Mouse (Mus musculus) kidney, postnatal 0 days (tissue): ENCODE results near the gene Rab15. TPM values are rescaled to one million over a fixed set of nuclear protein-coding genes. Genes with fewer than 3 reads are reported as not detected.
A peak's percentile ranks its signal among the peaks of the same experiment; 100 is the strongest.

Source experiments
- ATAC-seq: fragments of 200-750 bp; cut with Nextera tagmentation; replicated peaks from 2 replicates; pipeline ENCODE4 v1.8.0; 2017; ENCODE audit warnings: low read depth, moderate number of reproducible peaks, moderate TSS enrichment, moderate library complexity; ENCODE audit not compliant: low FRiP score
- DNase-seq: peaks from one replicate; pipeline ENCODE4 v3.0.0-alpha.2; 2016; ENCODE audit warnings: low spot score
- H3K27ac ChIP-seq: fragments of 300-500 bp; sonication (generic); 2 replicates; pipeline ENCODE4 v1.5.1; 2014; ENCODE audit warnings: mild to moderate bottlenecking
- H3K27me3 ChIP-seq: fragments of 300-500 bp; sonication (generic); 2 replicates; pipeline ENCODE4 v1.6.1; 2014; ENCODE audit warnings: low read length, mixed read lengths; ENCODE audit not compliant: insufficient read depth
- H3K36me3 ChIP-seq: fragments of 300-500 bp; sonication (generic); 2 replicates; pipeline ENCODE4 v1.6.1; 2014; ENCODE audit warnings: low read length, mixed read lengths; ENCODE audit not compliant: insufficient read depth
- H3K4me1 ChIP-seq: fragments of 300-500 bp; sonication (generic); replicated peaks from 2 replicates; pipeline ENCODE4 v1.6.1; 2014; ENCODE audit warnings: antibody characterized with exemption, low read length, mixed read lengths; ENCODE audit not compliant: insufficient read depth
- H3K4me2 ChIP-seq: fragments of 300-500 bp; sonication (generic); 2 replicates; pipeline ENCODE4 v1.6.1; 2014; ENCODE audit warnings: mild to moderate bottlenecking, low read length, moderate library complexity, mixed read lengths
- H3K4me3 ChIP-seq: fragments of 300-500 bp; sonication (generic); replicated peaks from 2 replicates; pipeline ENCODE4 v1.5.1; 2014; ENCODE audit warnings: low read depth, low read length
- H3K9ac ChIP-seq: fragments of 300-500 bp; sonication (generic); 2 replicates; pipeline ENCODE4 v1.6.1; 2014; ENCODE audit warnings: low read depth, low read length
- H3K9me3 ChIP-seq: fragments of 300-500 bp; sonication (generic); replicated peaks from 2 replicates; pipeline ENCODE4 v1.6.1; 2016; ENCODE audit warnings: low read length, inconsistent platforms, mixed read lengths
- CTCF ChIP-seq: IDR thresholded peaks from 2 replicates; pipeline ENCODE4 v1.5.1; 2016; ENCODE audit warnings: antibody characterized with exemption, low read depth, mild to moderate bottlenecking, moderate library complexity
- WGBS: fragments of 180-500 bp; shearing (Covaris S2); extraction: QIAGEN DNeasy Blood & Tissue Kit; methylation state at CpG from one replicate; pipeline ENCODE4 v1.1.7; 2014; 5-methylcytosine and 5-hydroxymethylcytosine counted together
- polyA plus RNA-seq: library from polyadenylated mRNA; unstranded; fragments of >200 nt; fragmentation: Nextera tagmentation; extraction: Ambion mirVana; gene quantifications from 2 replicates; pipeline ENCODE4 v1.2.1, GENCODE M21; 2015

The Rab15 gene
- polyA plus RNA-seq, 1 experiment from 2014 or later = 12.1 TPM

DNA sequence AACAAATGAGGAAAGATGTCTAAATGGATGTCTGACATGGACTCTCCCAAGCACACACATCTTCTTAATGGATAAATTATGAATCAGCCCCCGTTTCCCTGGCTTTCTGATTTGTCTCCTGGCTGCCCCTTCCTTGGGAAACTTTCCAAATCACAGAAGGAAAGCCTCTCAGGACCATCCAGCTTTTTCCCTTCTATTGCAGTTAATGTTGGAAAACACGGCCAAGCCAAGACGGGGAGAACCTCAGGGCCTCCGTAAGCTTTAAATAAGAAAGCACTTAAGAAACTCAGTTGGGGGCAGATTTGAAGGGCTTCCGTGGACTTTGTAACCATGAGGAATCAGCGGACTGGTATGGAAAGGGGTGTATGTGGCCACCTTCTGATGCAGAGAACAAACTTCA, 2.9 kb downstream of the Rab15 start:
- no peaks in the 10 kb centered on the region for H3K9me3 ChIP-seq
- TF ChIP-seq CTCF = no peak
- no peak for ATAC-seq
- no peak overlapping the region for H3K4me3 ChIP-seq
- DNase-seq = no peak
- no peak overlapping the region for H3K4me2 ChIP-seq
- H3K9ac ChIP-seq = no peak overlapping the region
- no peaks in the 10 kb centered on the region for H3K36me3 ChIP-seq
- H3K4me1 ChIP-seq = no peaks in the 10 kb centered on the region; the same call in 1 of the 2 replicates
- H3K27ac ChIP-seq = no peak overlapping the region
- H3K27me3 ChIP-seq = no peaks in the 10 kb centered on the region; the same call in 1 of the 2 replicates
- 67% methylated on average over 6 of the region's 6 CpGs for WGBS

GRCm38 (mm10) chr12:76818908-76819307, 3.8 kb downstream of the Rab15 start:
- Histone ChIP-seq H3K9ac (no peak overlapping the region), H3K4me3 (no peak overlapping the region), H3K27me3 (no peaks in the 10 kb centered on the region; the same call in 1 of the 2 replicates), H3K4me2 (no peak overlapping the region), H3K9me3 (no peaks in the 10 kb centered on the region), H3K27ac (no peak overlapping the region), H3K36me3 (no peaks in the 10 kb centered on the region), H3K4me1 (no peaks in the 10 kb centered on the region; the same call in 1 of the 2 replicates)
- 76% methylated on average over 9 of the region's 9 CpGs for WGBS
- ATAC-seq (no peak), DNase-seq (no peak)
- TF ChIP-seq CTCF = no peak

DNA sequence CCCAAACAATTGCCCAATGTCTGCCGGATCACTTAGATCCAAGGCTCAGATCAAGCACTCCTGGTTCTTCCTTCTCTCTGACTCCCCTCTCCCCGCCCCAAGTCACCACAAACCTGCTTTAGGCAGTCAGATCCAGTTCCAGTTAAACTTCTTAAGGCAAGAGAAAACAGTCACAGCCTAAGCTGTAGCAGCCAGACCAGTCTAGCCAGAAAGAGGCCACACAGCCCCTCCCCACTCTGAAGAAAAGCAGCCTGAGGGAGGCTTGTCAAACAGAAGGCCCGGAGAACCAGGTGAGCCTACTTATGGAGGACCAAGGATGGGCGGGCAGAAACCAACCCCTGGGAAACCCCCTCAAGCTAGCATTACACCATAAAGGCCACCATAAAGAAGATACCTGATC, 4.6 kb downstream of the Rab15 start:
- H3K27me3 ChIP-seq = no peaks in the 10 kb centered on the region; the same call in 1 of the 2 replicates

GRCm38 (mm10) chr12:76817176-76817575, 5.5 kb downstream of the Rab15 start:
- TF ChIP-seq CTCF = no peak
- DNase-seq = no peak
- Histone ChIP-seq H3K36me3 (no peaks in the 10 kb centered on the region), H3K4me3 (no peak overlapping the region), H3K27me3 (no peaks in the 10 kb centered on the region; the same call in 1 of the 2 replicates), H3K27ac (no peak overlapping the region), H3K9ac (no peak overlapping the region), H3K9me3 (no peaks in the 10 kb centered on the region), H3K4me1 (no peaks in the 10 kb centered on the region; the same call in 1 of the 2 replicates), H3K4me2 (no peak overlapping the region)
- no peak for ATAC-seq
- 51% methylated on average over 4 of the region's 4 CpGs for WGBS

More for the DNA sequence above, 4.6 kb downstream of the Rab15 start:
- ATAC-seq (peak; percentile 62), DNase-seq (peak; percentile 39)
- H3K4me2 ChIP-seq = no peak overlapping the region
- H3K27ac ChIP-seq = peak overlapping the region; percentile 20; the same call in 1 of the 2 replicates
- 49% methylated on average over 4 of the region's 4 CpGs for WGBS
- no peaks in the 10 kb centered on the region; the same call in 1 of the 2 replicates for H3K4me1 ChIP-seq
- TF ChIP-seq CTCF = no peak
- H3K36me3 ChIP-seq = no peaks in the 10 kb centered on the region
- H3K9me3 ChIP-seq = no peaks in the 10 kb centered on the region
- H3K9ac ChIP-seq = no peak overlapping the region
- H3K4me3 ChIP-seq = no peak overlapping the region

DNA sequence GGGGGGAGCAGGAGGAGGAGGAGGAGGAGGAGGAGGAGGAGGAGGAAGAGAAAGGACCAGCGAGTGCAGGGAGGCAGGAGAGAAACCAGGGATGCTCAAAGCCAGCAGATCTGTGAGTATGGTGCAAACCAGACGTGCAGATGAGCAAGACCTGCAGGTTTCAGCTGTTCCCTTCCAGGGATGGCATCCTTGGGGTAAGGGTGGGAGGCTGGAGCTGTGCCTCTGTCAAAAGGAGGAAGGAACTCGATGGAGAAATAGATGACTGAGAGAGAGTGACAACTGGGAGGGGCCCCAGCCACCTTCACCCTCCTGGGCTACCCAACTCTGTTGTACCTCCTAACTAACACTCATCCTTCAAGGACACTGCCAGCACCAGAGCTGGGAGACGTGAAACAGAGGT, 6.0 kb downstream of the Rab15 start:
- Histone ChIP-seq H3K36me3 (no peaks in the 10 kb centered on the region), H3K4me1 (no peaks in the 10 kb centered on the region; the same call in 1 of the 2 replicates), H3K27me3 (no peaks in the 10 kb centered on the region; the same call in 1 of the 2 replicates), H3K9me3 (no peaks in the 10 kb centered on the region), H3K27ac (no peak overlapping the region), H3K4me3 (no peak overlapping the region), H3K9ac (no peak overlapping the region), H3K4me2 (no peak overlapping the region)
- DNase-seq (no peak), ATAC-seq (no peak)
- WGBS = 47% methylated on average over 4 of the region's 4 CpGs
- TF ChIP-seq CTCF = no peak

- Histone ChIP-seq H3K9me3 (no peaks in the 10 kb centered on the region), H3K4me3 (no peak overlapping the region), H3K4me1 (no peaks in the 10 kb centered on the region), H3K27ac (no peak overlapping the region), H3K4me2 (no peak overlapping the region), H3K9ac (no peak overlapping the region), H3K27me3 (no peaks in the 10 kb centered on the region; the same call in 1 of the 2 replicates), H3K36me3 (no peaks in the 10 kb centered on the region)
- WGBS = 90% methylated on average over 2 of the region's 2 CpGs
- DNase-seq = no peak
- no peak for ATAC-seq
- no peak for TF ChIP-seq CTCF
Measured at GRCm38 (mm10) chr12:76814120-76814519, 8.6 kb downstream of the Rab15 start.

- no peak for TF ChIP-seq CTCF
- H3K4me3 ChIP-seq = no peak overlapping the region
- no peaks in the 10 kb centered on the region for H3K36me3 ChIP-seq
- ATAC-seq (no peak), DNase-seq (no peak)
- H3K4me2 ChIP-seq = no peak overlapping the region
- H3K27me3 ChIP-seq = no peaks in the 10 kb centered on the region; the same call in 1 of the 2 replicates
- no peaks in the 10 kb centered on the region for H3K4me1 ChIP-seq
- 60% methylated on average over 10 of the region's 10 CpGs for WGBS
- no peak overlapping the region for H3K27ac ChIP-seq
- no peak overlapping the region for H3K9ac ChIP-seq
- H3K9me3 ChIP-seq = no peaks in the 10 kb centered on the region
Measured at GRCm38 (mm10) chr12:76813543-76813942, 9.2 kb downstream of the Rab15 start.
